Mouse (Mus musculus) stomach, postnatal 0 days (tissue): Measurements from ENCODE around the gene Ryr1.

Source experiments
- CTCF ChIP-seq: IDR thresholded peaks from 2 replicates; pipeline ENCODE4 v1.5.1; 2016; ENCODE audit warnings: antibody characterized with exemption, low read depth, mild to moderate bottlenecking, moderate library complexity
- EP300 ChIP-seq: optimal IDR thresholded peaks from 2 replicates; pipeline ENCODE3; 2016; ENCODE audit warnings: antibody characterized with exemption

GRCm38 (mm10) chr7:29146625-29147367 lies 21.8 kb upstream of the Ryr1 start:
- TF ChIP-seq CTCF (no peak), EP300 (no peak)
